Mouse (Mus musculus) brain, embryonic 14.5 days (tissue): ENCODE measurements around the gene Dgki.

ENCODE experiments used
- CTCF ChIP-seq: fragments of 200-500 bp; IDR thresholded peaks from 2 replicates; pipeline ENCODE4 v1.5.1; 2012; ENCODE audit warnings: inconsistent platforms, mild to moderate bottlenecking, moderate library complexity, borderline replicate concordance; ENCODE audit not compliant: insufficient read depth, insufficient read length; ENCODE audit errors: extremely low read depth
- POLR2A ChIP-seq: fragments of 200-500 bp; IDR thresholded peaks from 2 replicates; pipeline ENCODE4 v1.6.1; 2012; ENCODE audit warnings: mild to moderate bottlenecking, inconsistent platforms, borderline replicate concordance; ENCODE audit not compliant: poor library complexity, insufficient read depth, insufficient read length, severe bottlenecking; ENCODE audit errors: extremely low read depth

DNA sequence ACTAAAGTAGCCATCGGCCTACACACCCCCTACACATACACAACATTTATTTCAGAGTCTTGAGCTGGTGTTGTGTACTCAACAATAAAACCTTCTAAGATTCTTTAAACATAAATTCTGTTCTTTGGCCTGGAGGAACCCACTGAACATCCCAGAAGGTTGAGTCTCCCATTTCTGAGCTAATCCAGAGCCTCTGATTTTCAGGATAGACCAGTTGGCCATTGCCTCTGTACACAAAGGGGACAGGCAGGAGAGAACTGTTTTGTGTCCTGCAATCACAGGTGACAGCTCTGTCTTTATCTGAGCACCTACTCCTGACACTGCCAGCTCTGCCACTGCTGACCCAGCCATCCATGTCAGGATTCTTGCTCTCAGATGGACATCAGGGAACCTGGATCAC is 8.8 kb downstream of the Dgki start:
- no peak for TF ChIP-seq POLR2A
- no peak for TF ChIP-seq CTCF
